Mouse (Mus musculus): Measurements from ENCODE around the gene Crybb3.

DNA sequence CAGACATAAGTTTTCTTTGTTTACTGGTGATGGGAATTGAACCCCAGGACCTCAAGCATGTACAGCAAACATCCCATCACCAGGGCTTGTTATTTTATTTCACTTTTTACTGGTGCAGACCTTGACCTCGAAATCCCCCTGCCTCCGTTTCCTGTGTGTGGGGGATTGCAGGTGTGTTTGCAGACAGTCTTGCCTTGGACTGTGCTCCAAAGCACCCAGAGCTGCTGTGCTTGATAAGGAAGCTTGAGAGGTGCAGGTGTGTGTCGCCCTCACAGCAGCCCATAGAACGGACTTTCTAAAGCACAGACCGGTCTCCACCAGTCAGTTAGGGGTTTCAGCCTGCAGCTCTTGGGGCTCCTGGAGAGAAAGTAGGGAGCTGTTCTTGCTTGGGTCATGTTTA is 54.7 kb downstream of the Crybb3 start:
- TF ChIP-seq EP300 (IDR thresholded peaks at IDR 0.05; ENCODE audit: low read depth), result no peak
- TF ChIP-seq CTCF (IDR thresholded peaks at IDR 0.05; ENCODE audit: low read depth), result no peak

Measured in liver, postnatal 0 days (tissue).